Mouse (Mus musculus): ENCODE results near the gene Igsf9. TPM values are rescaled to one million over a fixed set of nuclear protein-coding genes. Genes with fewer than 3 reads are reported as not detected.

Igsf9 gene
- polyA plus RNA-seq, 1 experiment from 2014 or later: 94.4 TPM

DNA sequence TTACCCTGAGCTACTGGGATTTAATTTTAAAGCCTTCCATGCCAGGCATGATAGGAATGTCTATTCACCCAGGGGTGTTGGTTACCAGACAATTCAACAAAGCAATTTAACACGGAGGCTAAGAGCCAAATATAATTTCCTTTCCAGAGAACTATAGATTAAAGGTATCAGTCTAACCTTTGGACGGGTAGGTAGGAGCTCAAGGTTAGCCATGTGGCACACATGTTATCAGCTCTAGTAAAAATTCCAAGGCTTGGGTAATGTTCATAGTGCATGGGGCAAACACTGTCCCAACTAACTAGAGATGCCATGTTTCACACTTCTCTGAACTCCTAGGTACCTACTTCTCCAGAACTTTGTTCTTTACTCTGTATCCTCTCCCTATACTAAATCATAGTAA is 20.0 kb upstream of the Igsf9 start:
- Histone ChIP-seq H3K27me3 (ENCODE audit: control insufficient read depth, insufficient read depth, low read length) (no peaks in the 10 kb centered on the region), H3K4me2 (ENCODE audit: low read depth, low read length, severe bottlenecking) (no peak overlapping the region), H3K4me1 (replicated peaks; ENCODE audit: control insufficient read depth, insufficient read depth, low read length) (no peaks in the 10 kb centered on the region), H3K4me3 (ENCODE audit: low read depth, low read length) (no peak overlapping the region), H3K27ac (ENCODE audit: low read depth, low read length) (no peak overlapping the region), H3K36me3 (ENCODE audit: control insufficient read depth, insufficient read depth, low read length) (no peaks in the 10 kb centered on the region), H3K9me3 (ENCODE audit: control insufficient read depth, low read length) (no peaks in the 10 kb centered on the region), H3K9ac (ENCODE audit: low read length) (no peak overlapping the region)
- ATAC-seq (replicated peaks; ENCODE audit: low FRiP score) (no peak), DNase-seq (ENCODE audit: low spot score) (no peak)
- 76% methylated on average over 2 of the region's 2 CpGs for WGBS

DNA sequence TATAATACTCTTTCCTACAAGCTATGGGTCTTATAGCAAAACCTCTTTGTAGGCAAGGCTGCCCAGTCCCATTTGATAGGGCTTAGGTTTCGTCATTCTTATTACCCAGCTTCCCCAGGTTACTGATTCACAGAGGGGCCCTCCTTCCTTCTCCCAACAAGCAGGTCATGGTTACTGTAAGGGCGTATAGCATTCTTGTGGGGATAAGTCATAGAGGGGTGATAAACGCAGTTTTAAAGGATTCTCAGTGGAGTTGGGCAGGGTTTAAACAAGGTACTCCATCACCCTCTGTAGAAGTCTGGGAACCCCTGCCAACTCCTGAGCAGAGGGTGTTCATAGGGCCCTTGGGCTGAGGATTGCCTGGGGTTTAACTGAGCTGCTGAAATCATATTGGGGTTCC is 19.1 kb upstream of the Igsf9 start:
- DNase-seq (ENCODE audit: low spot score): no peak
- H3K27me3 ChIP-seq (ENCODE audit: control insufficient read depth, insufficient read depth, low read length): no peaks in the 10 kb centered on the region
- no peaks in the 10 kb centered on the region for H3K36me3 ChIP-seq (ENCODE audit: control insufficient read depth, insufficient read depth, low read length)
- H3K9ac ChIP-seq (ENCODE audit: low read length): no peak overlapping the region
- no peak overlapping the region for H3K27ac ChIP-seq (ENCODE audit: low read depth, low read length)
- no peaks in the 10 kb centered on the region for H3K9me3 ChIP-seq (ENCODE audit: control insufficient read depth, low read length)
- H3K4me3 ChIP-seq (ENCODE audit: low read depth, low read length): no peak overlapping the region
- no peaks in the 10 kb centered on the region for H3K4me1 ChIP-seq (replicated peaks; ENCODE audit: control insufficient read depth, insufficient read depth, low read length)
- H3K4me2 ChIP-seq (ENCODE audit: low read depth, low read length, severe bottlenecking): no peak overlapping the region
- no peak for ATAC-seq (replicated peaks; ENCODE audit: low FRiP score)
- 89% methylated on average over 3 of the region's 3 CpGs for whole genome bisulfite sequencing

DNA sequence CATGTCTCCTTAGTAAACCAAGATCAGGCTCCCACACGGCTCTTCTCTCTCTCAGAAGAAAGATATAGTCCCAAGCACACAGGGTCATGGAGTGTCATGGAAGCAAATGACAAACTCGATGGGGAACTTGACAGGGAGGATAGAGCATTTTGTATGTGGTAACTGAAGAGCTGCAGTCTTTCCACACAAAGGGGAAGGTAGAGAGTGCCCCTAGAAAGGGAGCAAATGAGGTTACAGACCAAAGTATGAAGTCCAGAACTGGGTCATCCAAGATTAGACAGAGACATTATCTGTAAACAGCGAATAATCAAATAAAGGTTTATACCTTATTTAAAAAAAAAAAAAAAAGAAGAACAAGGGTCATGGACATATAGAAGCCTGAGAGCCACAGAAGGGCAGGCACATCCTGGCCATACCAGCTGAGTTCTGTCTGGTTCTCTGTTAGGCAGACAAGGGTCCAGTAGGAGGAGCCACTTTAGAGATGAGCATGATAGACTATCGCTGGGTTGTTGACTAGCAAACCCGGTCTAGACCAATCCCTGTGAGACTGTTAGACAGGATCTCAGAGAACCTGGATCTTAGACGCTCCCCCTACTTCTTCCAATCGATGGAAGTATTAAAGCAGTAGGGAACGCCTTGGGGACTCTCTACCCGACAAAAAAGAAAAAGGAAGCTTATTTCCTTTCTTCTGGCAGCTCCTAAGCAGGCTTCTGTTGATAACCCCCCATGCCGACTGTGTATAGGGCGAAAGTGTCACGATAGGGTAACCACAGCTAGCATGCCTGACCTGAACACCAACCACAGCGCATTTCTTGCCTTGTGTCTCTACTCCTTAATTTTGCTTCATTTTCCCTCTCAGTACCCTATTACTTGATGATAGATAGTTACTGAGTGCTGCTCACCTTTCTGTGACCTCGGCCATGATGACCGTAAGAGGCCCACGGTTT is 17.9 kb upstream of the Igsf9 start:
- no peaks in the 10 kb centered on the region for H3K9me3 ChIP-seq (ENCODE audit: control insufficient read depth, low read length)
- H3K4me3 ChIP-seq (ENCODE audit: low read depth, low read length): no peak overlapping the region
- WGBS: 89% methylated on average over 16 of the region's 16 CpGs
- no peak overlapping the region for H3K9ac ChIP-seq (ENCODE audit: low read length)
- ATAC-seq (replicated peaks; ENCODE audit: low FRiP score) (no peak), DNase-seq (ENCODE audit: low spot score) (no peak)
- H3K4me2 ChIP-seq (ENCODE audit: low read depth, low read length, severe bottlenecking): no peak overlapping the region
- H3K36me3 ChIP-seq (ENCODE audit: control insufficient read depth, insufficient read depth, low read length): no peaks in the 10 kb centered on the region
- no peak overlapping the region for H3K27ac ChIP-seq (ENCODE audit: low read depth, low read length)
- no peaks in the 10 kb centered on the region for H3K27me3 ChIP-seq (ENCODE audit: control insufficient read depth, insufficient read depth, low read length)
- no peaks in the 10 kb centered on the region for H3K4me1 ChIP-seq (replicated peaks; ENCODE audit: control insufficient read depth, insufficient read depth, low read length)

DNA sequence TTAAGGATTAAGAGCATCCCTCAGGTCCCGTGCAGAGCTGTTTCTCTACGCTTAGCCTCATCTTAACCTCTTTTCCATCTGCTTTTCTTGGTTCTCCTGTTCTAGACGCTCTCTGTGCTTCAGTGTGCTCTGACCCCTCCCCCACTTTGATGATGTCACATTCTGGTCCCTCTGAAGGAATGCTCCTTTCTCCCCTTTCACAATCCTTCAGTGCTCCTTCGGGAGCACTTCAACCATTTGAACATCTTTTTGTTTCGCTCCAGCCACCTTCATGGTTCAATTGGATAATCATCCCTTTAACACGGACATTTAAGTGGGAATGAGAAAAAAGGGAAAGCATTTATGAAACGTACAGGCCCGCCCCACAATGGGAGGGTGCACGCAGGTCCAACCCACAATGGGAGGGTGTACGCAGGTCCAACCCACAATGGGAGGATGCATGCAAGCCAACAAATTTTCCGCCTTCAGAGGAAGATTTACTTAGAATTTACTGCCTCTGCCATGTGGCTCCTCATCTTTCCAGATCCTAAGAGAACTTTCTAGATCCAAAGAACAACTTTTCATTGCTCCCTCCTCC is 13.2 kb upstream of the Igsf9 start:
- Histone ChIP-seq H3K4me3 (ENCODE audit: low read depth, low read length) (no peak overlapping the region), H3K9ac (ENCODE audit: low read length) (no peak overlapping the region), H3K4me1 (replicated peaks; ENCODE audit: control insufficient read depth, insufficient read depth, low read length) (no peaks in the 10 kb centered on the region), H3K36me3 (ENCODE audit: control insufficient read depth, insufficient read depth, low read length) (no peaks in the 10 kb centered on the region), H3K4me2 (ENCODE audit: low read depth, low read length, severe bottlenecking) (no peak overlapping the region), H3K9me3 (ENCODE audit: control insufficient read depth, low read length) (no peaks in the 10 kb centered on the region), H3K27me3 (ENCODE audit: control insufficient read depth, insufficient read depth, low read length) (no peaks in the 10 kb centered on the region), H3K27ac (ENCODE audit: low read depth, low read length) (no peak overlapping the region)
- ATAC-seq (replicated peaks; ENCODE audit: low FRiP score) (no peak), DNase-seq (ENCODE audit: low spot score) (no peak)
- 81% methylated on average over 11 of the region's 11 CpGs for WGBS

DNA sequence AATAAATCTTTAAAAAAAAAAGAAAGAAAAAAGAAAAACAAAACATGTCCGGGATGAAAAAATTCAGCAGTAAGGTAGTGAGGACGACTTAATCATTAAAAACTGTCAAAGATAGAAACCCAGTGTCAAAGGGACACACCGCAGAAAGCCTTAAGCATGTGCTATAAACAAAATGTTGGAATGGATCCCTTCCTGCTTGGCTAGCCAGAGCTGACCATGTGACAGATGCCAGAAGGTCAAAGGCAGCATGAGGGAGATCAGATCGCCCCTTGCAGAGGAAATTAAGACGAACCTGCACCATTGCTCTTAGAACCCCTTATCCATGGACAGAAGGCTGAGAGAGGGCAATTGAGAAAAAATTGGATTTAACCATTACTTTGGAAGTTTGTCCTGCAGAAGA is 12.2 kb upstream of the Igsf9 start:
- no peak overlapping the region for H3K9ac ChIP-seq (ENCODE audit: low read length)
- H3K27ac ChIP-seq (ENCODE audit: low read depth, low read length): no peak overlapping the region
- H3K4me3 ChIP-seq (ENCODE audit: low read depth, low read length): no peak overlapping the region
- WGBS: 90% methylated on average over 5 of the region's 5 CpGs
- H3K4me2 ChIP-seq (ENCODE audit: low read depth, low read length, severe bottlenecking): no peak overlapping the region
- DNase-seq (ENCODE audit: low spot score) (no peak), ATAC-seq (replicated peaks; ENCODE audit: low FRiP score) (no peak)
- no peaks in the 10 kb centered on the region for H3K36me3 ChIP-seq (ENCODE audit: control insufficient read depth, insufficient read depth, low read length)
- no peaks in the 10 kb centered on the region for H3K4me1 ChIP-seq (replicated peaks; ENCODE audit: control insufficient read depth, insufficient read depth, low read length)
- H3K9me3 ChIP-seq (ENCODE audit: control insufficient read depth, low read length): no peaks in the 10 kb centered on the region
- no peaks in the 10 kb centered on the region for H3K27me3 ChIP-seq (ENCODE audit: control insufficient read depth, insufficient read depth, low read length)

DNA sequence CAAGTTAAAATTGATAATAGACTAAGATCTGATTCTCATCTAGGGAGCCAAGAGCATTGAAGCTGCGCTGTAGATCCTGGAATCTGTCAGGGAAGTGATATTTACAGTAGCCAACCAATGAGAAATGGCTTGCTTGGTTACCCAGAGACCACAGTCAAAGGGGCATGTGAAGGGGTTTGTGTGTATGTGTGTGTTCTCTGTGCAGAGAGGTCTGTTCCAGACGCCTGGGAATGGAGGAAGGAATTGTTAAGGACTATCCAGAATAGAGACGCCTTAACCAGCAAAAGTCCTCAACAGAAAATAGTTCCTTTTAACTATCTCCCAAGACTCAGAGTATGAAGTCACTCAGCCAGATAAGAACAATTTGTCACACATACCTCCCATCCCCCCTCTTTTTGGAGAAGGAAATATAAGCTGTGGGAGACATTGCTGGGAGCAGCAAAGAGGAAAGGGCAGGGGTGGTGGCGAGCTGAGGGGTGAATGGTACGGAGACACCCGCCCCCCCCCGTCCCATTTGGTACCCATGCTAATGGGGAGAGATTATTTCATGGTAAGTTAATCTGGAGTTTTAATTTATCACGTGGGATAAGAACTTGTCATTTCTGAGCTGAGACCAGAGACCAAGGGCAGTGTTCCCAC is 11.7 kb upstream of the Igsf9 start:
- H3K9me3 ChIP-seq (ENCODE audit: control insufficient read depth, low read length): no peaks in the 10 kb centered on the region
- no peak overlapping the region for H3K27ac ChIP-seq (ENCODE audit: low read depth, low read length)
- no peaks in the 10 kb centered on the region for H3K27me3 ChIP-seq (ENCODE audit: control insufficient read depth, insufficient read depth, low read length)
- H3K9ac ChIP-seq (ENCODE audit: low read length): no peak overlapping the region
- WGBS: 79% methylated on average over 8 of the region's 8 CpGs
- H3K36me3 ChIP-seq (ENCODE audit: control insufficient read depth, insufficient read depth, low read length): no peaks in the 10 kb centered on the region
- no peak overlapping the region for H3K4me2 ChIP-seq (ENCODE audit: low read depth, low read length, severe bottlenecking)
- no peak overlapping the region for H3K4me3 ChIP-seq (ENCODE audit: low read depth, low read length)
- H3K4me1 ChIP-seq (replicated peaks; ENCODE audit: control insufficient read depth, insufficient read depth, low read length): no peaks in the 10 kb centered on the region
- no peak for DNase-seq (ENCODE audit: low spot score)
- ATAC-seq (replicated peaks; ENCODE audit: low FRiP score): no peak

DNA sequence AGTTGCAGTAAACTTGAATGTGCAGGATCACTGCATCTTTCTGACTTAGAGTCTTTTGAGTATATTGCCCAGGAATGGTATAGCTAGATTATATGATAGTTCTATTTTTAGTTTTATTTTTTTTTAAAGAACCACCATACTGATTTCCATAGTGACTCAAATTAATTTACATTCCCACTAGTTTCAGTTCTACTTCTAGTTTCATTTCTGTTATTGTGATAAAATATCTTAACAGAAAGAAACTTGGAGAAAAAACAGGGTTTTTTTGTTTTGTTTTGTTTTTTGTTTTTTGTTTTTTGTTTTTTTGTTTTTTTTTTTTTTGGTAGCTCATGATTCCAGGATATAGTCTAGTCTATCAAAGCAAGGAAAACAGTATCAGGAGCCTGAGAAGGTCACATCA is 8.7 kb upstream of the Igsf9 start:
- Histone ChIP-seq H3K36me3 (ENCODE audit: control insufficient read depth, insufficient read depth, low read length) (no peaks in the 10 kb centered on the region), H3K27ac (ENCODE audit: low read depth, low read length) (no peak overlapping the region), H3K9me3 (ENCODE audit: control insufficient read depth, low read length) (no peaks in the 10 kb centered on the region), H3K4me3 (ENCODE audit: low read depth, low read length) (no peak overlapping the region), H3K4me1 (replicated peaks; ENCODE audit: control insufficient read depth, insufficient read depth, low read length) (no peaks in the 10 kb centered on the region), H3K4me2 (ENCODE audit: low read depth, low read length, severe bottlenecking) (no peak overlapping the region), H3K27me3 (ENCODE audit: control insufficient read depth, insufficient read depth, low read length) (no peaks in the 10 kb centered on the region), H3K9ac (ENCODE audit: low read length) (no peak overlapping the region)
- no peak for DNase-seq (ENCODE audit: low spot score)
- ATAC-seq (replicated peaks; ENCODE audit: low FRiP score): no peak

DNA sequence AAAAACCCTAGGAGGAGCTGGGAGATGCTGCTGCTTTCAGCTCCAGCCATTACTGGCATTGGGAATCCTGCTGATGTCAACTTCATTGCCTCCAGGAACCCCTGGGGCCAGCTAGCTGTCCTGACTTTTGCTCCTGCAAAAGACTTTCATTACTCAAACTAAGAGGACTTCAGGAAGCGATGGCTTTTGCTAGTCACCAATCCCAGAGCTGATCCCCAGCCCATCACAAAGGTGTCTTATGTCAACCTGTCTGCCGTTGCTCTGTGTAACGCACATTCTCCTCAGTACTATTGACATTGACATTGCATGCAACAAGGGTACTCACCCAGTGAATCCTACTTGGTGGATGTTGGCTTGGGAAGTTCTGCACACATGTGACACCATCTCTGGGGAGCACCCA is 7.4 kb upstream of the Igsf9 start:
- 89% methylated on average over 3 of the region's 3 CpGs for WGBS

More for the DNA sequence above, 7.4 kb upstream of the Igsf9 start:
- H3K36me3 ChIP-seq (ENCODE audit: control insufficient read depth, insufficient read depth, low read length): no peaks in the 10 kb centered on the region
- H3K4me1 ChIP-seq (replicated peaks; ENCODE audit: control insufficient read depth, insufficient read depth, low read length): no peaks in the 10 kb centered on the region
- no peak overlapping the region for H3K27ac ChIP-seq (ENCODE audit: low read depth, low read length)
- no peak overlapping the region for H3K4me2 ChIP-seq (ENCODE audit: low read depth, low read length, severe bottlenecking)
- ATAC-seq (replicated peaks; ENCODE audit: low FRiP score) (no peak), DNase-seq (ENCODE audit: low spot score) (no peak)
- no peaks in the 10 kb centered on the region for H3K27me3 ChIP-seq (ENCODE audit: control insufficient read depth, insufficient read depth, low read length)
- no peak overlapping the region for H3K9ac ChIP-seq (ENCODE audit: low read length)
- H3K4me3 ChIP-seq (ENCODE audit: low read depth, low read length): no peak overlapping the region
- H3K9me3 ChIP-seq (ENCODE audit: control insufficient read depth, low read length): no peaks in the 10 kb centered on the region
